ENCODE assay signal across 8 mouse cellular contexts in the genomic region with DNA sequence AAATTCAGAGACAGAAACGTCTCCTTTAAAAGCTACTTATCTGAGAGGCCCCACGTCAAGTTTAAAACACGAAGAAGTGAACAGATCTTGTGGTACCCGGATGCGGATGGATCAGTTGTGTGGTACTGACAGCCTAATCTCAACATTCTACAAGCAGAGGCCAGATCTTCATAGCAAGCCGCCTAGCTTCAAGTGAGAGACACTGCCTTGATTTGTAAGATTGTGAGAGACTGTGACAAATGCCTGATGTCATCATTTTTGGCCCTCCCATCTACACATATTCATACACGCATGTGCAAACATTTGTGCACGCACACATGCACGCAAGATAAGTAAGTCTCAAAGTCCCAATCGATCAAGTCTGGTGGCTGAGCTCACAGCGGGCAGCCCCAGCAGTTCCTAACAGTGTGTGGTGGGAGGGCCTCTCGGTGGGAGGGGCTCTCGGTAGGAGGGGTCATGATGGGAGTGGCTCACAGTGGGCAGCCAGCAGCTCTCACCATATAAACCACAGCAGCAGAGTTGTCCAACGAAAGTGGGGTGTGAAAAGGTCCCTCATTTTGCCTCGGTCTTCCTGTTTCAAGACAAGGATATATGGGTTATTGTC. TPM values are rescaled to one million over a fixed set of nuclear protein-coding genes. Genes with fewer than 3 reads are reported as not detected.
DNase-seq lines count a peak whose midpoint lies in the region; ATAC-seq and TF ChIP-seq lines count a peak whose summit lies in the region.

No protein-coding gene starts in this region.

- 7% methylated on average over 15 of the region's 15 CpGs for WGBS in intestine, postnatal 0 days
- WGBS in lung, embryonic 14.5 days: 12% methylated on average over 15 of the region's 15 CpGs

- DNase-seq in frontal cortex, postnatal 10 days (ENCODE audit: low spot score in 2 of 2): no peak
- DNase-seq in B cell, adult 2 months: peak; percentile 38 to 45
- DNase-seq in embryo, embryonic 11.5 days (ENCODE audit: low read depth, low spot score): peak; percentile 23
- DNase-seq in lung, embryonic 14.5 days: peak; percentile 70
- DNase-seq in testis, postnatal 14 days (ENCODE audit: low spot score): no peak
- no peak for DNase-seq in cerebellum, adult 9-10 months

- H3K27me3 ChIP-seq in intestine, postnatal 0 days (replicated peaks; ENCODE audit: control insufficient read depth, insufficient read depth, low read length): no peaks in the 10 kb centered on the region
- no peaks in the 10 kb centered on the region for H3K27me3 ChIP-seq in lung, embryonic 14.5 days (ENCODE audit: insufficient read depth, low read length)

- no peaks in the 10 kb centered on the region for H3K9me3 ChIP-seq in intestine, postnatal 0 days (ENCODE audit: control insufficient read depth)
- no peaks in the 10 kb centered on the region for H3K9me3 ChIP-seq in lung, embryonic 14.5 days (ENCODE audit: low read depth, low read length)

- H3K36me3 ChIP-seq in intestine, postnatal 0 days (ENCODE audit: control insufficient read depth, insufficient read depth): no peaks in the 10 kb centered on the region
- no peaks in the 10 kb centered on the region for H3K36me3 ChIP-seq in lung, embryonic 14.5 days (ENCODE audit: insufficient read depth)

- ATAC-seq in frontal cortex, adult (ENCODE audit: low TSS enrichment): 0 out of 2 replicates have a peak, but pooled peaks have one; percentile 15
- ATAC-seq in intestine, postnatal 0 days: peak; percentile 97
- ATAC-seq in lung, embryonic 14.5 days (ENCODE audit: insufficient read depth): peak; percentile 82

- peak overlapping the region; percentile 21 for H3K4me2 ChIP-seq in intestine, postnatal 0 days (replicated peaks; ENCODE audit: low read depth)
- 0 out of 2 replicates have a peak overlapping the region, but pooled peaks have one; percentile 30 for H3K4me2 ChIP-seq in lung, embryonic 14.5 days

- H3K9ac ChIP-seq in intestine, postnatal 0 days (ENCODE audit: low read depth, low read length): no peak overlapping the region
- no peak overlapping the region for H3K9ac ChIP-seq in lung, embryonic 14.5 days

- no peak overlapping the region for H3K4me3 ChIP-seq in intestine, postnatal 0 days (ENCODE audit: low read depth, low read length)
- no peak overlapping the region for H3K4me3 ChIP-seq in lung, embryonic 14.5 days (ENCODE audit: low read depth, low read length)

- TF ChIP-seq CTCF in intestine, postnatal 0 days (IDR thresholded peaks at IDR 0.05; ENCODE audit: low read depth): peak; percentile 55
- no peak; the same call in 1 of the 2 replicates for TF ChIP-seq CTCF in lung, embryonic 14.5 days (IDR thresholded peaks at IDR 0.05; ENCODE audit: low read depth)

- no peaks in the 10 kb centered on the region for H3K4me1 ChIP-seq in intestine, postnatal 0 days (replicated peaks; ENCODE audit: control insufficient read depth, insufficient read depth, low read length)
- H3K4me1 ChIP-seq in lung, embryonic 14.5 days (ENCODE audit: insufficient read depth): no peaks in the 10 kb centered on the region

- H3K27ac ChIP-seq in intestine, postnatal 0 days (ENCODE audit: low read depth, low read length): peak overlapping the region; percentile 50; the same call in 1 of the 2 replicates
- H3K27ac ChIP-seq in lung, embryonic 14.5 days (ENCODE audit: low read depth): no peak overlapping the region

RNA-seq across cellular contexts. Expression of a gene that starts 23.8 kb away (rescaled TPM):
- polyA plus RNA-seq in intestine, postnatal 0 days (2015; fragmentation: Nextera tagmentation; extraction: Ambion mirVana): 5.5 and 5.8 TPM in 2 replicates
- polyA plus RNA-seq in lung, embryonic 14.5 days (2014; fragmentation: Nextera tagmentation; extraction: Ambion mirVana): 10.7 and 10.8 TPM in 2 replicates

RNA-seq across cellular contexts. Expression of a gene that starts 37.9 kb away (rescaled TPM):
- 18.2 and 23.2 TPM in 2 replicates for polyA plus RNA-seq in intestine, postnatal 0 days (2015; fragmentation: Nextera tagmentation; extraction: Ambion mirVana)
- polyA plus RNA-seq in lung, embryonic 14.5 days (2014; fragmentation: Nextera tagmentation; extraction: Ambion mirVana): not detected in 2 replicates

RNA-seq across cellular contexts. Expression of a gene that starts 47.7 kb away (rescaled TPM):
- polyA plus RNA-seq in intestine, postnatal 0 days (2015; fragmentation: Nextera tagmentation; extraction: Ambion mirVana): 5.1 TPM in 2 replicates
- polyA plus RNA-seq in lung, embryonic 14.5 days (2014; fragmentation: Nextera tagmentation; extraction: Ambion mirVana): 25.0 and 29.9 TPM in 2 replicates

RNA-seq across cellular contexts. Expression of a gene that starts 49.9 kb away (rescaled TPM):
- polyA plus RNA-seq in intestine, postnatal 0 days (2015; fragmentation: Nextera tagmentation; extraction: Ambion mirVana): 1.4 and 1.5 TPM in 2 replicates
- polyA plus RNA-seq in lung, embryonic 14.5 days (2014; fragmentation: Nextera tagmentation; extraction: Ambion mirVana): 0.11 and 0.22 TPM in 2 replicates

Comparison
In these comparisons a context has a peak if more than half of its experiments do, and no peak if none do; other contexts are left out.
1. ATAC-seq: peak in every context shown above with its lines; median percentile 97 in intestine, postnatal 0 days; 82 in lung, embryonic 14.5 days; 15 in frontal cortex, adult.
2. DNase-seq: peak in B cell, adult 2 months (2 of 2), embryo, embryonic 11.5 days (single experiment) and lung, embryonic 14.5 days (single experiment); none in frontal cortex, postnatal 10 days (0 of 2), testis, postnatal 14 days (single experiment) and cerebellum, adult 9-10 months (single experiment).
3. RNA of a gene that starts 37.9 kb away (polyA plus RNA-seq): 18.2 to 23.2 TPM in intestine, postnatal 0 days; not detected in lung, embryonic 14.5 days; every median in the first group is over 10 times any median in the second.